10 mouse cellular contexts compared by ENCODE assay signal in genomic region chr13:32213702-32214452, GRCm38 (mm10).
DNase-seq lines count a peak whose midpoint lies in the region; ATAC-seq and TF ChIP-seq lines count a peak whose summit lies in the region.
"Had no signal": no experiment of that assay in that cellular context is flagged by ENCODE, and none has a peak within 500 bp of the region (broad histone marks: within the 10 kb centered on the region; RNA-seq: fewer than 3 reads in every experiment).

No protein-coding gene starts in this region.

- WGBS in kidney, postnatal 0 days, result 48% methylated on average over 9 of the region's 9 CpGs
- 61% methylated on average over 9 of the region's 9 CpGs for WGBS in midbrain, embryonic 12.5 days

- H3K4me3 ChIP-seq in kidney, postnatal 0 days (replicated peaks; ENCODE audit: low read depth, low read length), result no peak overlapping the region
- no peak overlapping the region for H3K4me3 ChIP-seq in midbrain, embryonic 12.5 days
- H3K4me3 ChIP-seq: hindbrain, embryonic 15.5 days had no signal

- no peak overlapping the region for H3K27ac ChIP-seq in kidney, postnatal 0 days
- H3K27ac ChIP-seq in midbrain, embryonic 12.5 days (replicated peaks), result no peak overlapping the region
- H3K27ac ChIP-seq: hindbrain, embryonic 15.5 days had no signal

- DNase-seq in adrenal gland, postnatal 14 days, result peak; percentile 37
- no peak for DNase-seq in adrenal gland, postnatal 4 days (ENCODE audit: low spot score in 2 of 2)
- peak; percentile 51 for DNase-seq in A20 (ENCODE audit: low read depth, low spot score)
- peak; percentile 52 for DNase-seq in cerebellum, adult 9-10 months
- DNase-seq in kidney, postnatal 0 days (ENCODE audit: low spot score), result peak; percentile 87
- DNase-seq in T-cell, adult 2 months (ENCODE audit: low spot score), result no peak

- H3K9ac ChIP-seq in kidney, postnatal 0 days (ENCODE audit: low read depth, low read length), result no peak overlapping the region
- H3K9ac ChIP-seq in midbrain, embryonic 12.5 days (replicated peaks), result no peak overlapping the region
- H3K9ac ChIP-seq: hindbrain, embryonic 15.5 days had no signal

- no peak overlapping the region for H3K4me2 ChIP-seq in kidney, postnatal 0 days (ENCODE audit: low read length)
- H3K4me2 ChIP-seq in midbrain, embryonic 12.5 days (replicated peaks), result no peak overlapping the region
- H3K4me2 ChIP-seq: hindbrain, embryonic 15.5 days had no signal

- H3K36me3 ChIP-seq in kidney, postnatal 0 days (ENCODE audit: insufficient read depth, low read length), result no peaks in the 10 kb centered on the region
- H3K36me3 ChIP-seq in midbrain, embryonic 12.5 days, result no peaks in the 10 kb centered on the region
- H3K36me3 ChIP-seq: G1E; hindbrain, embryonic 15.5 days had no signal

- H3K9me3 ChIP-seq in kidney, postnatal 0 days (replicated peaks; ENCODE audit: low read length), result no peaks in the 10 kb centered on the region
- H3K9me3 ChIP-seq in midbrain, embryonic 12.5 days, result no peaks in the 10 kb centered on the region
- H3K9me3 ChIP-seq: G1E; hindbrain, embryonic 15.5 days had no signal

- no peaks in the 10 kb centered on the region for H3K27me3 ChIP-seq in kidney, postnatal 0 days (ENCODE audit: insufficient read depth, low read length)
- H3K27me3 ChIP-seq in midbrain, embryonic 12.5 days, result no peaks in the 10 kb centered on the region
- H3K27me3 ChIP-seq: hindbrain, embryonic 15.5 days had no signal

- peak; percentile 88 for TF ChIP-seq CTCF in kidney, postnatal 0 days (IDR thresholded peaks at IDR 0.05; ENCODE audit: low read depth)

- no peaks in the 10 kb centered on the region for H3K4me1 ChIP-seq in kidney, postnatal 0 days (replicated peaks; ENCODE audit: insufficient read depth, low read length)
- H3K4me1 ChIP-seq in midbrain, embryonic 12.5 days, result no peaks in the 10 kb centered on the region
- H3K4me1 ChIP-seq: hindbrain, embryonic 15.5 days had no signal

- peak; percentile 74 for ATAC-seq in granulocyte monocyte progenitor cell, adult 5-6 weeks (replicated peaks; ENCODE audit: poor library complexity, severe bottlenecking)
- peak; percentile 43; the same call in 1 of the 2 replicates for ATAC-seq in kidney, postnatal 0 days (replicated peaks; ENCODE audit: low FRiP score, low read depth)
- ATAC-seq in midbrain, embryonic 12.5 days (ENCODE audit: low FRiP score, low read depth), result peak; percentile 77

Comparison
In these comparisons a context has a peak if more than half of its experiments do, and no peak if none do; other contexts are left out.
1. DNase-seq: peak in adrenal gland, postnatal 14 days (single experiment), A20 (single experiment), cerebellum, adult 9-10 months (single experiment) and kidney, postnatal 0 days (single experiment); none in adrenal gland, postnatal 4 days (0 of 2) and T-cell, adult 2 months (single experiment).
2. Peak in every context shown above with its lines, with median percentiles within 50 percentile points of each other: ATAC-seq.